Mouse (Mus musculus) embryonic facial prominence, embryonic 15.5 days (tissue): ENCODE results near the gene Sec31b. TPM values are rescaled to one million over a fixed set of nuclear protein-coding genes. Genes with fewer than 3 reads are reported as not detected.

Source experiments
- ATAC-seq: fragments of 200-750 bp; cut with Nextera tagmentation; 2 replicates; pipeline ENCODE4 v1.8.0; 2017; ENCODE audit warnings: low read depth, moderate TSS enrichment; ENCODE audit not compliant: insufficient number of reproducible peaks, low FRiP score, low TSS enrichment
- H3K27ac ChIP-seq: fragments of 300-500 bp; sonication (generic); replicated peaks from 2 replicates; pipeline ENCODE4 v1.5.1; 2015; ENCODE audit warnings: mild to moderate bottlenecking, inconsistent platforms
- H3K27me3 ChIP-seq: fragments of 300-500 bp; sonication (generic); 2 replicates; pipeline ENCODE4 v1.6.1; 2015; ENCODE audit warnings: inconsistent platforms
- H3K36me3 ChIP-seq: fragments of 300-500 bp; sonication (generic); 2 replicates; pipeline ENCODE4 v1.6.1; 2015; ENCODE audit warnings: mild to moderate bottlenecking, inconsistent platforms
- H3K4me1 ChIP-seq: fragments of 300-500 bp; sonication (generic); 2 replicates; pipeline ENCODE4 v1.6.1; 2015; ENCODE audit warnings: inconsistent platforms
- H3K4me2 ChIP-seq: fragments of 300-500 bp; sonication (generic); replicated peaks from 2 replicates; pipeline ENCODE4 v1.6.1; 2015; ENCODE audit warnings: mild to moderate bottlenecking, inconsistent platforms
- H3K4me3 ChIP-seq: fragments of 300-500 bp; sonication (generic); replicated peaks from 2 replicates; pipeline ENCODE4 v1.5.1; 2015; ENCODE audit warnings: mild to moderate bottlenecking, inconsistent platforms
- H3K9ac ChIP-seq: fragments of 300-500 bp; sonication (generic); 2 replicates; pipeline ENCODE4 v1.6.1; 2015; ENCODE audit warnings: inconsistent platforms
- H3K9me3 ChIP-seq: fragments of 300-500 bp; sonication (generic); replicated peaks from 2 replicates; pipeline ENCODE4 v1.6.1; 2016; ENCODE audit warnings: inconsistent platforms
- WGBS: fragments of 180-500 bp; shearing (Covaris S2); methylation state at CpG from one replicate; pipeline ENCODE4 v1.1.7; 2015; 5-methylcytosine and 5-hydroxymethylcytosine counted together
- polyA plus RNA-seq: library from polyadenylated mRNA; unstranded; fragments of >200 nt; fragmentation: Nextera tagmentation; extraction: Ambion mirVana; gene quantifications from 2 replicates; pipeline ENCODE4 v1.2.1, GENCODE M21; 2015

The Sec31b gene
- polyA plus RNA-seq, 1 experiment from 2014 or later: 0.56 TPM

DNA sequence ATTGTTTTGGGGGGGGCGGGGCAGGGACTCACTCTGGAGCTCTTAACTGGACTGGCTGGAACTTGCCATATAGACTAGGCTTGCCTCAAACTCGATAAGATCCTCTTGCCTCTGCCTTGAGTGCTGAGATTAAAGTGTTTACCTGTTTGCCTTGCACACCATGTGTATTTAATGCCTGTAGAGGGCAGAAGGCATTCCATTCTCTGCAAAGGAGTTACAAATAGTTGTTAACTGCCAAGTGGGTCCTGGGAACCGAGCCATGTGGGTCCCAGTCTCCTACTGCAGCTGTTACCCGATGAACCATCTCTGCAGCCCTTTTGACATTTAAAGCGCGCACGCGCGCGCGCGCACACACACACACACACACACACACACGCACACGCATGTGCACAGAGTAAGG, 18.3 kb upstream of the Sec31b start:
- H3K36me3 ChIP-seq: peaks cover 39% of the 10 kb centered on the region
- peak overlapping the region; percentile 71 for H3K4me2 ChIP-seq
- H3K9me3 ChIP-seq: no peaks in the 10 kb centered on the region
- WGBS: 88% methylated on average over 14 of the region's 14 CpGs
- no peak overlapping the region for H3K9ac ChIP-seq
- H3K27ac ChIP-seq: no peak overlapping the region
- peak overlapping the region; percentile 72; the same call in 1 of the 2 replicates for H3K4me3 ChIP-seq
- H3K27me3 ChIP-seq: no peaks in the 10 kb centered on the region
- peaks cover 16% of the 10 kb centered on the region for H3K4me1 ChIP-seq
- no peak for ATAC-seq

DNA sequence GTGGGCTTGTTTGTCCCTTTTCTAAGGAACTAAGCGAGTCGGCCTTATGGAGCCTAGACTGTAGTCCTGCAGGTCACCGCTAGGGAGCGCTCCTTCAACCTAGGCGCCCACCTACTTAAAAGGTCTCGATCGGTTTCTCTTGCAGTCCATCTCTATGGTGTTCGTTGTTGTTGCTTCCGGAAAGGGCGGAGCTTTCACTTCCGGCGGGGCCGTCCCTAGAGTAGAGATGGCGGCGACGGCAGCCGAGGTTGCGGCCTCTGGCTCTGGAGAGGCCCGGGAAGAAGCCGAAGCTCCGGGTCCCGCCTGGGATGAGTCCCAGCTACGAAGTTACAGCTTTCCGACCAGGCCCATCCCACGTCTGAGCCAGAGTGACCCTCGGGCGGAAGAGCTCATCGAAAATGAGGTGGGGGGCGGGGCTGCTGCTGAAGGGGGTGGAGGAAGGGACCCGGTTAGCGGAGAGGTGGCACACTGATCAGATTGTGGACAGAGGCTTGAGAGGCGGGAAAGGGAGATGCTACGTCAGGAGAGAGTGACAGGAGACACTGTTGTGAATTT, 17.1 kb upstream of the Sec31b start, which contains the start of gene Hif1an:
TSS of gene Hif1an (plus strand) at position 199 of the 555 bp plus-strand sequence.
- H3K9me3 ChIP-seq: no peaks in the 10 kb centered on the region
- 0% methylated on average over 33 of the region's 33 CpGs for WGBS
- peak within 1 kb of the TSS; percentile 63 for H3K9ac ChIP-seq
- H3K4me1 ChIP-seq: peaks cover 16% of the 10 kb centered on the region
- H3K4me2 ChIP-seq: peak within 1 kb of the TSS; percentile 71
- H3K27me3 ChIP-seq: no peaks in the 10 kb centered on the region; the same call in none of the 2 replicates
- H3K36me3 ChIP-seq: peaks cover 27% of the 10 kb centered on the region
- H3K4me3 ChIP-seq: peak within 1 kb of the TSS; percentile 72
- peak within 1 kb of the TSS; percentile 80 for H3K27ac ChIP-seq
- peak; percentile 94 for ATAC-seq

DNA sequence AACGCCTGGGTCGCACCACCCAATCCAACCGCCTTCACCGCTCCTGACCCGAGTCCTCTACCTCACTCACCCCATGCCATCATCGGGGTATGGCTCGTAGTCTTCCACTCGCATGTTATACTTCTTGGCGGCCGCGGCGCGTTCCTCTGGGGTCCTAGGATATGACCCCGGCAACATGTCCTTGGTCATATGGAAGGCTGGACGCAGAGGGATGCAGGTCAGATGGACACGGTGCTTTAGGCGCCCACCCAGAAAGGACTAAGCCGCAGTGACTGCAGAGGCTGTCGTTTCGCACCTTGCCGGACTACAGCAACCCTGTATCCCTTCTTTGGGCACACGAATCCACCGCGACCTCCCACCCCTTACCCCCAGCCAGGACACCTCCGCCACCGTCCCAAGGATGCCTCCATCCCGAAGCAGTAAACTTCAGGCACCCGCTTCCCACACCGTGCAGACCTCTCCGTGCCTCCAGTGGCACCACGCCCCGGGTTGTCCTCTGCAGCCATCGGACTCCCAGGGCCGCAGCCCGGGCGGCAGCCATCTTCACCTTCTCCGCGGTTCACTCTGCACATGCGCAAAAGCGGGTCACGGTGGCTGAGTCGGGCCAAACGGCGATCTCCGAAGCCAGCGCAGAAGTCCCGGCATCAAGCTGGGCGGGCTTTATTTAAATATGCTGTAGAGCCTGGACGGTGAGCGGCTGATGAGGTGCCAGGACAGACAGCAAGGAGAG, 9.4 kb upstream of the Sec31b start, which contains the start of gene Ndufb8:
TSS of gene Ndufb8 (minus strand) at position 580 of the 730 bp plus-strand sequence.
- peak; percentile 87 for ATAC-seq
- Histone ChIP-seq H3K36me3 (peaks cover 33% of the 10 kb centered on the region), H3K4me2 (peak within 1 kb of the TSS; percentile 81), H3K4me3 (peak within 1 kb of the TSS; percentile 87), H3K9ac (peak within 1 kb of the TSS; percentile 92), H3K27ac (peak within 1 kb of the TSS; percentile 67; the same call in 1 of the 2 replicates), H3K27me3 (no peaks in the 10 kb centered on the region; the same call in none of the 2 replicates), H3K4me1 (peaks cover 9% of the 10 kb centered on the region), H3K9me3 (no peaks in the 10 kb centered on the region)
- WGBS: under 1% methylated on average over 50 of the region's 50 CpGs

DNA sequence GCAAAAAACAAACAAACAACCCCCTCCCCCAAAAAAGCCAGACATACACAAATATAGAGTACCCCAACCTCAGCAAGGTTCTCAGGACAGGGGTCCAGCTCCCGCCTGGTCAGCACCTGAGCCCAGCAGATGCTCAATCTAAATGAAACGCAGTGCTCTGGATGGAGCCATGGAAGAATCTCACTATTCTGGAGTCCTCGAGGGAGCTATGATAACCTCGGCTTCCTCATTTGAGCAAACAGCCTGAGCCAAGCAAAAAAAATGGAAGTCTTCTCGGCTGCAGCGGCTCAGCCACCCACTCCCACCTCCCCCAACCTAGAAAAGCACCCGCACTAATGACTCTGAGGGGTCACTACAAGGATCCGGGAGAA, 8.8 kb upstream of the Sec31b start:
- peak overlapping the region; percentile 92 for H3K9ac ChIP-seq
- H3K27ac ChIP-seq: no peak overlapping the region; the same call in 1 of the 2 replicates
- 3% methylated on average over 8 of the region's 8 CpGs for WGBS

GRCm38 (mm10) chr19:44553286-44553685, 7.6 kb upstream of the Sec31b start:
- H3K36me3 ChIP-seq: peaks cover 51% of the 10 kb centered on the region
- H3K27ac ChIP-seq: no peak overlapping the region
- 93% methylated on average over 4 of the region's 4 CpGs for WGBS
- H3K4me2 ChIP-seq: no peak overlapping the region
- no peak for ATAC-seq
- H3K4me3 ChIP-seq: no peak overlapping the region
- peaks cover 9% of the 10 kb centered on the region for H3K4me1 ChIP-seq
- H3K27me3 ChIP-seq: no peaks in the 10 kb centered on the region; the same call in none of the 2 replicates
- H3K9me3 ChIP-seq: no peaks in the 10 kb centered on the region
- no peak overlapping the region for H3K9ac ChIP-seq

More for the DNA sequence above, 8.8 kb upstream of the Sec31b start:
- Histone ChIP-seq H3K4me1 (peaks cover 9% of the 10 kb centered on the region), H3K4me2 (peak overlapping the region; percentile 81), H3K4me3 (peak overlapping the region; percentile 87), H3K36me3 (peaks cover 39% of the 10 kb centered on the region), H3K27me3 (no peaks in the 10 kb centered on the region; the same call in none of the 2 replicates), H3K9me3 (no peaks in the 10 kb centered on the region)
- ATAC-seq: no peak

DNA sequence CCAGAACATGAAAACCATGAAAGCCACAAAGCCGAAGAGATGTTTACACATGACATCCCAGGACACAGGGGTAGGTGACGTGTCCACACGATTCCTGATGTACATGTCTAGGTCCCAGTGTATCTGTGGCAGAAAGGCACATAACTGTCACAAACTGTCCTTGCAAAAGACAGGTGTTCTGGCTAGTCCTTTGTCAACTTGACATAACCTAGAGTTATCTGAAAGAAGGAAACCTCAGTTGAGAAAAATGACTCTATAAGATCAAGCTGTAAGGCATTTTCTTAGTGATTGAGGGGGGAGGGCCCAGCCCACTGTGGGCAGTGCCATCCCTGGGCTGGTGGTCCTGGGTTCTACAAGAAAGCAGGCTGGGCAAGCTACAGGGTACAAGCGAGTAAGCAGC, 7.1 kb upstream of the Sec31b start, which contains the start of gene Gm20538:
TSS of gene Gm20538 (minus strand) at position 101 of the 400 bp plus-strand sequence.
- no peaks in the 10 kb centered on the region for H3K9me3 ChIP-seq
- H3K4me3 ChIP-seq: no peak within 1 kb of the TSS
- no peak for ATAC-seq
- WGBS: 92% methylated on average over 4 of the region's 4 CpGs
- no peak within 1 kb of the TSS for H3K4me2 ChIP-seq
- H3K27me3 ChIP-seq: no peaks in the 10 kb centered on the region
- H3K4me1 ChIP-seq: peaks cover 9% of the 10 kb centered on the region
- peaks cover 56% of the 10 kb centered on the region for H3K36me3 ChIP-seq
- no peak within 1 kb of the TSS for H3K9ac ChIP-seq
- H3K27ac ChIP-seq: no peak within 1 kb of the TSS

DNA sequence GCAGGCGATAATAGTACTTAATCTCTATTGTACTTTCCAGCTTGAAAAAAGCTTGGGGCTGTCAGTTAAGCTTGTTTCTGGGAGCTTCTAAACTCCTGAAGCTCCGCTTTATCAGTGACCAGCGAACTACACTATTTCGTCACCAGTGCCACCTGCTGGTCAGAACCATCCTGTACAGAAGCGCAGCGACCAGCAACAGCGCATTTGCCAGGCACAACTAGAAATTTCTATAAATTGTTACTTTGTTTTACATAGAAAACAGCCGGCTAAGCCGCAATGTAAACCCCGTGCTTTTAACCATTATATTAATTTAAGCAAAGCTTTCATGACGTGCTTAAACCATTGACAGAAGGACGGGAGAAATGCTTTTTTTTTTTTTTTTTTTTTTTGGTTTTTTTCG, 889 bp downstream of the Sec31b start:
- peaks cover 8% of the 10 kb centered on the region for H3K4me1 ChIP-seq

GRCm38 (mm10) chr19:44544372-44544771, 1.3 kb downstream of the Sec31b start:
- Histone ChIP-seq H3K27ac (no peak overlapping the region), H3K4me1 (peaks cover 8% of the 10 kb centered on the region), H3K27me3 (peaks cover 30% of the 10 kb centered on the region), H3K36me3 (peaks cover 18% of the 10 kb centered on the region), H3K9me3 (no peaks in the 10 kb centered on the region; the same call in 1 of the 2 replicates), H3K9ac (no peak overlapping the region), H3K4me3 (no peak overlapping the region), H3K4me2 (no peak overlapping the region)
- WGBS: 62% methylated on average over 10 of the region's 10 CpGs
- ATAC-seq: no peak

More for the DNA sequence above, 889 bp downstream of the Sec31b start:
- ATAC-seq: 0 out of 2 replicates have a peak, but pooled peaks have one; percentile 29
- Histone ChIP-seq H3K9ac (no peak overlapping the region), H3K4me2 (peak overlapping the region; percentile 63; the same call in 1 of the 2 replicates), H3K4me3 (peak overlapping the region; percentile 41; the same call in 1 of the 2 replicates), H3K36me3 (peaks cover 22% of the 10 kb centered on the region), H3K9me3 (no peaks in the 10 kb centered on the region; the same call in 1 of the 2 replicates), H3K27me3 (peaks cover 30% of the 10 kb centered on the region), H3K27ac (no peak overlapping the region)
- WGBS: 3% methylated on average over 13 of the region's 13 CpGs

- 87% methylated on average over 8 of the region's 8 CpGs for WGBS
- Histone ChIP-seq H3K9me3 (no peaks in the 10 kb centered on the region; the same call in 1 of the 2 replicates), H3K9ac (no peak overlapping the region), H3K36me3 (peaks cover 1% of the 10 kb centered on the region; the same call in 1 of the 2 replicates), H3K4me2 (no peak overlapping the region), H3K27ac (no peak overlapping the region), H3K4me3 (no peak overlapping the region), H3K4me1 (peaks cover 8% of the 10 kb centered on the region), H3K27me3 (peaks cover 30% of the 10 kb centered on the region)
- ATAC-seq: no peak
These were observed 2.9 kb downstream of the Sec31b start for GRCm38 (mm10) chr19:44542694-44543178.

- no peak overlapping the region for H3K4me3 ChIP-seq
- no peak overlapping the region for H3K27ac ChIP-seq
- H3K9ac ChIP-seq: no peak overlapping the region
- H3K36me3 ChIP-seq: no peaks in the 10 kb centered on the region
- no peaks in the 10 kb centered on the region for H3K4me1 ChIP-seq
- H3K4me2 ChIP-seq: no peak overlapping the region
- 73% methylated on average over 8 of the region's 8 CpGs for WGBS
- H3K27me3 ChIP-seq: no peaks in the 10 kb centered on the region
- ATAC-seq: no peak
- no peaks in the 10 kb centered on the region; the same call in 1 of the 2 replicates for H3K9me3 ChIP-seq
These were observed 8.2 kb downstream of the Sec31b start for GRCm38 (mm10) chr19:44537416-44537815.

- Histone ChIP-seq H3K4me3 (no peak overlapping the region), H3K27me3 (no peaks in the 10 kb centered on the region), H3K4me1 (no peaks in the 10 kb centered on the region), H3K4me2 (no peak overlapping the region), H3K9me3 (no peaks in the 10 kb centered on the region), H3K36me3 (no peaks in the 10 kb centered on the region), H3K9ac (no peak overlapping the region), H3K27ac (no peak overlapping the region)
- 30% methylated on average over 3 of the region's 3 CpGs for WGBS
- no peak for ATAC-seq
These were observed 10.3 kb downstream of the Sec31b start for GRCm38 (mm10) chr19:44535376-44535775.
